Mouse (Mus musculus) A20 (cell line): Measurements from ENCODE around the gene Fam221b.

Experiments used
- DNase-seq: peaks from one replicate; pipeline ENCODE4 v3.0.0-alpha.2; 2011; ENCODE audit warnings: low read depth, low spot score

The Fam221b gene

DNA sequence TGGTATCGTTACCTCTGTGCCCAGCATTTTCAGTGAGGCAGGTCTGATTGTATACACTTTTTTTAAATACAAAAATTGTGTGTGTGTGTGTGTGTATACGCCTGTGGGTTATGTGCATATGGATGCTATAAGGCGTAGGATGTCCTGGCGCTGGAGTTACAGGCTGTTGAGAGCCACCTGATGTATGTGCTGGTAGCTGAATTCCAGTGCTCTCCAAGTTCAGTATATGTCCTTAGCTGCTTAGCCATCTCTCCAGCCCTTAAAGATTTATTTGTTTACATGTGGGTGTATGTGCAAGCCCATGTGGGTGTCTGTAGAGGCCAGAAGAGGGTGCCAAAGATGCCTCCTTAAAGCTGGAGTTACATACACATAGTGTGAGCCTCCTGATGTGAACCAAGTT lies 11.8 kb downstream of the Fam221b start:
- peak; percentile 74 for DNase-seq

DNA sequence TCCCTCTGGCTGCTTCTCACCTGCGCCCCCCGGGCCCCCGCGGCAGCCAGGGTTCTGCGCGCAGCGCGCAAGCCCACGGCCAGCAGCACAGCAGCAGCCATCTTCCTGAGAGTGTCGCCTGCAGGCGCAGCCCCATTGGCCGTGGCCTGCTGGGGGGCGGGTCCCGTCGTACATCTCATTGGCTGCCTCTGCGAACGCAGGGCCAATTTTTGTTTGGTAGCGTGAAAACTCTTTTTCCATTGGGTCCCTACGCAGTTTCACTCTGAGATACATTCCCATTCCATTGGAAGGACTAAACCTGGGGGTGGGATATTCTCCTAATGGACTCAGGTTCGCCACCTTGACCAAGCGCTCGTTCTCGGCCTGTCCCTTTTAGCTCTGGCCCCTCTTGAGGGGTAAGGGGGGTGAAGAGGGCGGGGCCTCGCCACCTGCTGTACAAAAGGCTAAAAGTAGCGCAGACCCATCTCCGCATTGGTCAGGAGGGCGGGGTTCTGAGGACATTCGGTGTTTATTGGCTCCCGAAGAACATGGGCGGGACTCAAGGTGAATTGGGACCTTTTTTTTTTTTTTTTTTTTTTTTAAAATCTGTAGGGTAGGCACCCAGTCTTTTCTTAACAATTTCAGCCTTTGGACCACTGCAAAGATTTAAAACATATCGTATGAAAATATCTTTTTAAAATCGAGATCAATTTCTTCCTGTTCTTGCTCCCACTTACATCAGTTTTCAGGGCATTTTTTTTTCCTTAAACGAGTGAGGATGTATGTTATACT lies 12.4 kb downstream of the Fam221b start, which contains the start of gene Hint2:
Gene Hint2, minus strand, starts transcription at position 128 of the 771 bp plus-strand sequence.
- peak; percentile 99 for DNase-seq

DNA sequence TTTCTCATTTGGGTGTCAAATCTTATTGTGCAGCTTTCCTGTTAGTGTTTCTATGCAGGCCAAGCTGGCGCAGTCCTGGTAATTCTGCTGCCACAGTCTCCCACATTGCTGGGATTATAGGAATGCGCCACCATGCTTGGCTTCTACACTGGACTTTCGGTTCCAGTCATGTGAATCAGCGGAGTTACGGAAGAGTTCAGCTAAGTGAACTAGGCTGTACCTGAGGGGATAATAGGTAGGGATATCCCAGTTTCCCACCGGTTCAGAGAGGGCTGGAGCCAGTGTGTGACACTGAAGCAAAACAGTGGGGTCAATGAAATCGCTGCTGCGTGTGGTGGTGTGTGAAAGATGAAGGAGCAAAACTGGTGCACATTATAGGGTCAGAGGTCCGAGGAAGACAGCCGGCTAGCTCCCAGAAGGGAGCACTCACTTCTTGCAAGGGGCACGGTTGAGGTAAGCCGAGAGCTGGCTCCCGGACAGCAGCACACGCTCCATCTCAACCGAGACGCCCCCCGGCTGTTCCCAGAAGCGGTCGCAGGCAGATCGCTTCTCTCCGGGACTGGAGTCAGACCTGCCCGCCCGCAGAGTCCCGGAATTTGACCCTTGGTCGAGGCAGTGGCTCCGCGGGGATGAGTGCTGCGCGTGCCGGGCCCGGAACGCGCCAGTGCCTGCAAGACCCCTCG lies 13.1 kb downstream of the Fam221b start:
- DNase-seq: no peak

DNA sequence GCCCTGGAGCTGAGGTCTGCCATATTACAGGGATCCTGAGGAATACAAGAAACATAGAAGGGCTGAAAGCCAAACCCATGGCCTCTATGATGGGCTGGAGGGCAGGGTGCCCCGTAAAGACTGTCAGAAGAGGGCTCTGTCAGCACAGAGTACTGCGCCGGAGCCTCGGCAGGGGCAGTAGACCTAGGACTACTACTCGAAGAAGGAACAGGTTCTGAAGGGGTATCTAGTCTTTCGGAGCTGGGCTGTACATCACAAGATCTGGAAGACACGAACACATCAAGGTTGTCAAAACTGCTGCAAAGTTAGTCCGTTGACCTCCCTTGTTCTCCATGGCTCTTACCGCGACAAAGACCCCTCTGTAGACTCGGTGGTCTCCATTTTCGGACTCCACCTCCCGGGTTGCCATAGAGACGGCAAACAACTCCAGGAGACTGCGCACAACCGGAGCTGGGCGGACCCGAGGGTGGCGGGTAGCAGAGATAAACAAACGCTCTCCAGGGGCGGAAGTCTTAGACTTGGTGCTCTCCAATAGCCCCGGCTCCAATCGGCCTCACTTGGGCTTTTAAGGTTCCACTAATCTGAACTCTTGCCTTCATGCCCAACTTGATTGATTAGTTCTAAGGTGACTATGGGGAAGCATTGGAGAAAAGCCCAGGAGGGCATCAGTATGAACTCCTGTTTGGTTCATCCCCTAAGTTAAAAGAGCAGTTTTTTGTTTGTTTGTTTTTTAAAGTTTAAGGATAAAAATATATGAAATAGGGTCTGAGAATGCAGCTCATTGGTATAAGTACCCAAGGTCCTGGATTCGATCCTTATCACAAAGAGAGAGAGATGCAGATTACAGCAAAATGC lies 15.6 kb downstream of the Fam221b start, which contains the start of gene Spag8:
Gene Spag8, minus strand, starts transcription at position 434 of the 855 bp plus-strand sequence.
- DNase-seq: no peak

DNA sequence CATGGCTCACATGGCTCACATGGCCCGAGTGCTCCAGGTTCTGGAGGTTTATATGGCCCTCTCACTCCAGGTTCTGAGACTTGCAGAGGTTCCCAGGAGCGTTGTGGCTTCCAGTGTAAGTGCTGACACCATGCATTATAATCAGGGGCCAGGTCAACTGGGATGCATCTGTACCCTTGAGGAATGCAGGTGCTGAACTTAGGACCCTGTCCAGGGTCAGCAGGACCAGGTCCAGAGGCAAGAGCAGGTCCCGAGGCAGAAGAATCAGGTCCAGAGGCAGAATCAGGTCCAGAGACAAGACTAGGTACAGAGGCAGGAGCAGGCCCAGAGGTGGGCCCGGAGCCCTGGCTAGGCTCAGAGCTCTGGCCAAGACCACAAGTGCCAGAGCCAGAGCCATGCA lies 16.2 kb downstream of the Fam221b start:
- no peak for DNase-seq

DNA sequence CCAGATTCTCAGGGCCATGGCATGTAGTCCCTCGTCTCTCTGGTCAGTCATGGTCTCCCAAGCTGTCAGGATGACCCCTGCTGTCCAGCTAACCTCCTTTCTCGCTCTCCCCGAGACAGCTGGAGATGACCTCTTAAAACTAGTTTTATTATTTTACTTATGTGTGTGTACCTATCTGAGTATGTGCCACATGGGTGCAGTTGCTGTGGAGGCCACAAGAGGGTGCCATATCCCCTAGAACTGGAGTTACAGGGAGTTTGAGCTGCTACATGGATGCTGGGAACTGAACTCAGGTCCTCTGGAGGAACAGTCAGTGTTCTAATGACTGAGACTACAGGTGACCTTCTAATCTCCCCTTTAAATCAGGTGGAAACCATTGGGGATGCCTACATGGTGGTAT lies 19.2 kb downstream of the Fam221b start:
- no peak for DNase-seq

DNA sequence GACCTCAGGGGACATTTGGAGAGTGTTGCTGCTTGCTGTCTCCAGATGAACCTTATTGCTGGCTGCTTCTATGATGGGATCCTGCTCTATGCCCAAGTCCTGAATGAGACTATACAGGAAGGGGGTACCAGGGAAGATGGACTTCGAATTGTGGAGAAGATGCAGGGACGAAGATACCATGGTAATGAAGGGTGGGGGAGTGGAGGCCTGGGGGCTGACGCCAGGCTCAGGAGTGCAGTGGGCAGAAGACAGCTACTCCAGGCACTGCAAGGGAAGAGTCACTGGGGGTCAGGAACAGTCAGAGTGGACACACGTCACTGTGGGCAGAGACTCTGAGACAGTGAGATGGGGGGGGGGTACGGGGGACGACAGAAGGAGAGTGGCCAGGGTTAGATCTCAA lies 28.5 kb downstream of the Fam221b start:
- DNase-seq: no peak

DNA sequence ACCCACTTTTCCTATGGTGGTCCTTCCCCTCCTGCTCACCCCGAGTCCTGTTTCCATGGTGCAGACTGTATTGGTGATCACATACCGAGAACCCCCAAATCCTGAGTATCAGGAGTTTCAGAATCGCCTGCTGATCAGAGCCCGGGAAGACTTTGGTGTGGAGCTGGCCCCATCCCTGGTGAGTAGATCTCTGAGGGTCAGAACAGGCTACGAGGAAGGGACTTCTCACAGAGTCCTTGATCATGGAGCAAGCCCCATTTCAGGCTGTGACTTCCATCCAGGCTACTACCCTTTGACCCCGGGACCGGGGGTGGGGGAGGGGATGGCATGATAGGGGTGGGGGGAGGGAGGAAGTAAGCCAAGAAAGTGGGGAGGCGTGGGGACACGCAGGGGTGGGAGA lies 28.9 kb downstream of the Fam221b start:
- no peak for DNase-seq

DNA sequence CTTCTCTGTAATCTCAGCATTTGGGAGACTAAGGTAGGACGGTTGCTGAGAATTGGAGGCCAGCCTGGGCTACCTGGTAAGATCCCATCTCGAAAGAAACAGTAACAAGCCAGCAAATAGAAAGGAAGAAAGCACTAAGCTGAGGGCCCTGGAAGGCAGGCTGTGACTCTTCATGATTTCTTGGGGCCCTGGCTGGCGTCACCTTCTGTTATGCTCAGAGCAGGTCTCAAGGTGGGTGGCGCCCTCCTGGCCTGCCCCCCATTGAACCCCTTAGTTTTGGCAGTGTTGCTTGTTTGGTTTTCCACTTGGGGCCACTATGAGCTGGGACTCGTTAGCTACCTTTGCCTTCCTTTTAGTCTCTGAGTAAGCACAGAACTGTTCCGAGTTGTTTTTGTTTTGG lies 32.2 kb downstream of the Fam221b start:
- no peak for DNase-seq

DNA sequence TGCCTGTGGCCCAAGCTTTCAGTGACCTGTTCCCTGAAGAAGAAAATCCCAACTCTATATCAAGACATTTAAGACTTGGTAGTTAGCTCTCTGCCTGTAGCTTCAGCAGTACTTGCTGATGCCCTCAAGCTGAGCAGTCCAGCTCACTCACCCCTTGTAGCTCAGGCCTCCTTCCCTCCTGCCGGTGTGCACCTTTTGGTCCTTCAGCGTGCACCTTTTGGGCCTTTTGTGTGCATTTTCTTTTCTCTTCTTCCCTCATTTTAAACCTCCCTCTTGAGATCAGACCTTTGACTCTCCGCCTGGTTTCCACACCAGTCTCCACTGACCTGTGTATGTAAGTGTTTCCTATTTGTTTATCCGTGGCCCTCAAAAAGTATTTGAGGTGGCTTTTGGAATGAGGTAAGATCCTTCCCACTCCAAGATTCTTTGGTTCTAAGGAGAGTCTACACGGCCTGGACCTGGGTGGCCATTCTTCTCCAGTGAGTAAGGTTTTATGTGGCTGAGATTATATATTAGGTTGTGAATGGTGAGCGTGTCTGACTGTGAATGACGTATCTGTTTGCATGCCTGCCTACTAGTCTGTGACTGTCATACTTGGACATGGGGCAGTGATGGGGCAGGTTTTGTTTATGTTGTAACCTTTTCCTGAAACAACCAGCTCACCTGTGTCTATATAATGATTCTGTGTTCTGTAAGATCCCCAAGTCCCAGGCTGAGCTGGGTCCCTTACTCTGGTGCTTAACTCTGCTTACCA lies 34.1 kb downstream of the Fam221b start:
- DNase-seq: no peak

DNA sequence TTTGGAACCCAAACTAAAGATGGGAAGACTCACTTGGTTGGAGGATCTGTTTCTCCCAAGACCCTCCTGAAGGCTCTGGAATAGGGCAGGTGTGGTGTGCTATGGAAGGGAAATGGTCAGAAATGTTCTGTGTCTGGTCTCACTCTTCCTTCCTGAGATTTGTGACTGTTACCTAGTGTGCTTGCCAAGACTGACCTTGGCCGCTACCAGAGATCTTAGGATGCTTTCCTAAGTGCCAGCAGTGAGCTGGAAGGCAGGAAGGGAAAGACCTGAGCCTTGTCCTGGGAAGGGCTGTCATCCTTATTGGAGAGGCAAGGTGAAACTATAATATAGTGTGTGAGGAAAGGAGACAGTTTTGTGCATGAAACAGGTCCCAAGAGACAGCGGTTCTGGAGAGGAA lies 35.2 kb downstream of the Fam221b start:
- DNase-seq: no peak

DNA sequence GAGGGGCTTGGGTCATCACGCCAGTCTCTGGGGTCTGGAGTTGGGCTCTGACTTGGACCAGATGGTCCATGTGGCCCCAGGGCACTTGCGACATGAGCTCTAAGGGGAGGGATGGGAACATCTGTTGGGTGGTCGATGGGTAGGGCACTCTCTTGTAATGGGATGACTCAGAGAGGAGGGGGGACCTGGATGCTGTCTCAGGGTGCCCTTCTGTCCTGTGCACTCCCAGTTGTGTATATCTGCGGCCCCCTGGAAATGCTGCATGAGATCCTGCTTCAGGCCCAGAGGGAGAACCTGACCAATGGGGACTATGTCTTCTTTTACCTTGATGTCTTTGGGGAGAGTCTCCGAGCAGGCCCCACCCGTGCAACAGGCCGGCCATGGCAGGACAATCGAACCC lies 35.6 kb downstream of the Fam221b start:
- DNase-seq: no peak

DNA sequence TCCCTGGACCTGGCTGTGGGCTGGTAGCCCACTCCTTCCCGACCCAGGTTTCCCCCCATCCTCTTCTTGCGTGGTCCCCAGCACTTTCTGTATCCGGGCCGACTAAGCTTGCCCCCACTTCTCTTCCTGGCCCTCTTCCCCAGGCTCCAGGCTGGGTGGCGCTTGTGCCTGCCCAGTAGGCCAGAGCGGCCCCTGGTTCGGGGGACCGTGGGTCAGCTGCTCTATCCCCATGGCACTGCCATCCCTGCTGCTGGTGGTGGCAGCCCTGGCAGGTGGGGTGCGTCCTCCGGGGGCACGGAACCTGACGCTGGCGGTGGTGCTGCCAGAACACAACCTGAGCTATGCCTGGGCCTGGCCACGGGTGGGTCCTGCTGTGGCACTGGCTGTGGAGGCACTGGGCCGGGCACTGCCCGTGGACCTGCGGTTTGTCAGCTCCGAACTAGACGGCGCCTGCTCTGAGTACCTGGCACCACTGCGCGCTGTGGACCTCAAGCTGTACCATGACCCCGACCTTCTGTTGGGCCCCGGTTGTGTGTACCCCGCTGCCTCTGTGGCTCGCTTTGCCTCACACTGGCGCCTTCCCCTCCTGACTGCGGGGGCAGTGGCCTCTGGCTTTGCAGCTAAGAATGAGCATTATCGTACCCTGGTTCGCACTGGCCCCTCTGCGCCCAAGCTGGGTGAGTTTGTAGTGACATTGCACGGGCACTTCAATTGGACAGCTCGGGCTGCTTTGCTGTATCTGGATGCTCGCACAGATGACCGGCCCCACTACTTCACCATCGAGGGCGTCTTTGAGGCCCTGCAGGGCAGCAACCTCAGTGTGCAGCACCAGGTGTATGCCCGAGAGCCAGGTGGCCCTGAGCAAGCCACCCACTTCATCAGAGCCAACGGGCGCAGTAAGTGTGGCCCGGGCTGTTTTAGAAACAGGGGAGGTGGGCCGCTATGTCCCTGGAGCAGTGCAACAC lies 36.7 kb downstream of the Fam221b start:
- no peak for DNase-seq

DNA sequence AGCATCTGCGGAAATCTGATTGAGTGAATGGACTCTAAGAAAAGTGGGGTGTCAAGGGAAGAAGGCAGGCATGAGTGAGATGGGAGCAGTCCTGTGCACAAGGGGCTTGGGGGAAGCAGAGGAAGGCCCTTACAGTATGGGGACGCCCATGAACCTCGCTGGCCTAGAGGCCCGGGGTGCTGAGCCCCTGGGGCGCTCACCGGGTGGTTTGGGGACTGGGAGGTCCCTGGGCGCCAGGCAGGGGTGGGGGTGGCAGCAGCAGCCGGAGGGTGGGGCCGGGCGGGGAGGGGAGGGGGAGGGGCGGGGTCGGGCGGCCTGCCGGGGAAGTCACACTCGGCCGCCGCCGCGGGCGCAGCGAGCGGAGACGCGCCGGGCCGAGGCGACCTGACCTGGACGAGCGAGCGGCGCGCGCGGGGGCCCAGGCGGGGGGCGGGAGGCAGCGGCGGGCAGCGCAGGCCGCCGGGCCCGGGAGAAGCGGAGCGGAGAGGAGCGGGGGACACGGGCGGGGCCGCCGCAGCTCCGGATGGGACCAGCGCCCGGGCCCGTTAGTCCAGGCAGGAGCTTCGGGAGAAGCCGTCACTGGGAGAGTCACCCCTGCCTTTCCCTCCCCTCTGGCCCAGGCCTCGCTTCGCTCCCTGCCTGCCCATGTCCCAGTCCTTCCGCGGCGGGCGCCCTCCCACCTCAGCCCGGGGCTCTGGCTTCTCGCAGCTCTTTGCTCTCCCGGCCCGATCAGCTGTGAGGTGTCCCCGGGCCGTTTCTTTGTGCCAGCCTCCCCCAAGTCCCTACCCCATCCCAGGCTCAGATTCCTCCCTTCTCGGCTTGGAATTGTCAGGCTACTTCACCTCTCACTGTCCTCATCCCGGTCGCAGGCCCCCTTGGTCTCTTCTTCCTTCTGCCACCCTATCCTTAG lies 37.6 kb downstream of the Fam221b start, which contains the start of gene Npr2:
Gene Npr2, plus strand, starts transcription at position 890 of the 910 bp plus-strand sequence.
- DNase-seq: no peak

DNA sequence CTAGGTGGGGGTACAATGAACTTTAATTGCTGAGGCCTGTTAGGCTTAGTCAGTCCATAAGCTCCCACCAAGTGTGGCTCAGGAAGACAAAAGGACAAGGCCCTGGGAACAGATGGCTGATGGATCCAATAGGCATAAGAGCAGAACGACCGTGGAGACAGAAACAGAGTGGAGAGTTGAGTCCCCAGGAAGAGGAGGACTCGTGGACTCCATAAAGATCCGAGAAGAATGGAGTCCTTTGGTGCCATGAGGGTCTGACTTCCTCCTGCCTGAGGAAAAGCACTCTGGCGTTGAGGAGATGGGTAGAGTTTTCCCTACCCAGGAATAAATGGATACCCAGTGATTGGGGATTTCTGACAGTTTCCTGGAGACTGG lies 38.3 kb downstream of the Fam221b start:
- DNase-seq: no peak

DNA sequence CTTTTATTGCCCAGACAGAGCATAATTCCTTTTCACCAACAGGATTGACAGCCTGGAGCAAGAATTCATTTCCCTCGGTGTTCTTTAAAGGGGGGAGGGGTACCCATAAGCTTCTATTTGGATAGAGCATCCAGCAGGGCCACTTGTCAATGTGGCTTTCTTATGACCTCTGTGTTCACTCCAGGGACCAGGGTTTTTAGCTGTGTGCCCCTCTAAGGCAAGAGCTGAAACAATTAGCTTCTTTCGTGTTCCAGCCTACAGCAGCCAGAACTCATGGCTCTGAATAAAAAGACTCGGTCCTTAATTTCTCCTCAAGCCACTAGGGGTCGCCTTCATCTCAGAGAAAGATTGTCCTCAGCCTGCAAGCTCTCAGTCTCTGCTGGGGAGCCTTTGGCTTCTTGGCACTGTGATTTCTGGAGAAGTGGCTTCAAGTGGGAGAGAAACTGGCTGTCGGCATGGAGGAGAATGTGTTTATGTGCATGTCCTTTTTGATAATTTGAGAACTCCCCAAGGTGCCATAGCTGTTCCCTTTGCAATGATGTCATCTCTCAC lies 38.8 kb downstream of the Fam221b start:
- DNase-seq: peak; percentile 83

DNA sequence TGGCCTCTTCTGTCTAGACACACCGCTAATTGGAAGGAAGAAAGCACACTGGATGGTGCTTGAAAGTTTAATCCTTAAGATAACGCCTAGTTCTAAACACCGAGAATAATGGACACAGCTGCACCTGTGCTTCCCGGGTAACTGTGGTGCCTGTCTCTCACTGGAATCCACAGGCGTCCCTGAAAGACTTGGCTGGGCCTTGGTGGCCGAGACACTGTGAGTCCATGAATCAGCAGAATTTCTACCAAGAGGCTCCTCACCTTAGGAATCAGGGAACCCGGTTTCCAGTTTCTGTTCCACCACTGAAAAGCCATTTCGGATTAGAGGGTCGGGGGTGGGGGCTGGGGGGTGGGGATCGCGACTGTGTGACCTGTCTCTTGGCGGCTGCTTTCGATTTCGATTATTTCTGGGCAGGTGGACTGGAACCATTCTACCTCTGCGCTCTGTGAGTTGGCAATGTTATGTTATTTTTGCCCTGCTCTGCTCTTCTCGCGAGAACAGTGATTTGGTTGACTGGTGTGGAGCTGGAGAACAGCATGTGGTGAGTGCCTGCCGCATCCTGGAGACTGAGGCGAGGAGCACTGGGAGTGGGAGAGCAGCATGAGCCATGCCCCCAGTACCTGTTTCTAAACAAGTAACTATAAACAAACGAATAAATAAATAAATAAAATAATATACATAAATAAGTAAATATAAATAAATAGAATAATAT lies 39.7 kb downstream of the Fam221b start:
- DNase-seq: peak; percentile 73

DNA sequence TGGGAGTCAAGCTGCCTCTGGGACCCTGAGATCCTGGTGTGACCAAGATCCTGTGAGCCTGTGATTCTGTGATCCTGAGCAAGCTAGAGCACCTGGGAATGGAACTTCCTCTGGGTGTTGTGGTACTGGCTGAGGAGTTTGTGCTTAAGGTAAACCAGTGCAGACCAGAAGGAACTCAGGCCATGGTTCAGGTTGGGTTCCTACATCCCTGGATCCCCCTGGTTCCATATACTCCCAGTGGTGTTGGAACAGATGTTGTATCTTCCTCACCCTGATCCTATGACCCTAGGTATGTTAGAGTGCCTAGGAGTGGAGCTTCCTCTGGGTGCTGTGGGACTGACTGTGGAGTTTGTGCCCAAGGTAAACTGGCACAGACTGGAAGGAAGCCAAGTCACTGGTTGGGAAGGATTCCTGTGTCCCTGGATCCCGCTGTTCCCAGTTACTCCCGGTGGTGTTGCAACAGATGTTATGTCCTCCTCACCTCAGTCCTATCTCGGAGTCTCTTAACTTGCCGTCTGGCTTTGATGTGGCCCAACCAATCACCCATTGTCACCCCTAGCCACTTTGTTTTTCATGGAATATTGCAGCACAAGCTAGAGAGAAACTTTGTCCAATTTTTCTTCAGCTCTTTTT lies 48.7 kb downstream of the Fam221b start:
- no peak for DNase-seq
